ENCODE assay signal across 7 mouse cellular contexts in the genomic region with DNA sequence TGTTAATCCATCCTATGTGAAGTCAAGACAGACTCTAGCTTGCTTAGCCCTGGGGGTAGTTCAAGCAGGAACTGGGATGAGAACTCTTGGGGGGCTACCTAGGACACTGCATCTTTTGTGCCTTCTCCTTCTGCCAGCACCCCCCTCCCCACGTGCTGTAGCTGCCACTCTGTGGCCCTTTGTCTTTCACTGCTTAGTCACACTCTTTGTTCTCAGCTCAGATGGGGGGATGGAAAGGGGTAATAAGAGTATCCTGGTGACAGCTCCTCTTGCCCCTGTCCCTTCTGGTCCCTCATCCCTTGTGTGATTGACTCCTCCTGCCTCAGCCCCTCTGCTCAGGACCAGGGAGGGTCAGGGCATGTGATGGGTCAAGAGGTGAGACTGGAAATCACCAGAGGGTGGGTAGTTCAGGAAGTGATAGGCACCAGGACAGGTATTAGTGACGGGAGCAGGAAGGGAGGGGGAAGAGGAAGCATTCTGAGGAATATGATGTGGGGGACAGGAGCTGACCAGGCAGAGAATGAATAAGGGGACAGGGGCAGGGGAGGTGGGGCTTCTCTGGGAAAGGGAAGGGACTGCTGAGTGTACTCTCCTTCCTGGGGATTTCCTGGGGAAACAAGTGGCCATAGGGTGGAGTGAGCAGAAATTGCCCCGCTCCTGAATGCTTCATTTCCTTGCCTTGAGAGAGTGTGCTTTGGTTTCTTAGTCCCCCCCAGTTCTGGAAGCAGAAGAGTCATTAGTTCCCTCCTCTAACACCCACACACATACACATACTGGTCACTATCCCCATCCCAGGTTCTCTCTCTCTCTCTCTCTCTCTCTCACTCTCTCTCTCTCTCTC. TPM values are rescaled to one million over a fixed set of nuclear protein-coding genes. Genes with fewer than 3 reads are reported as not detected.
DNase-seq lines count a peak whose midpoint lies in the region; ATAC-seq lines count a peak whose summit lies in the region.

No protein-coding gene starts in this region.

- DNase-seq in kidney, adult 8-10 months = no peak
- DNase-seq in Muller cell, postnatal 12 days (ENCODE audit: inconsistent ontology term) = peak; percentile 77
- DNase-seq in liver, embryonic 13.5 days = no peak
- DNase-seq in adrenal gland, adult 8-10 months = no peak

- WGBS in kidney, embryonic 16.5 days = 35% methylated on average over 3 of the region's 3 CpGs
- WGBS in heart, embryonic 12.5 days = 37% methylated on average over 3 of the region's 3 CpGs
- WGBS in liver, embryonic 13.5 days (ENCODE audit: insufficient replicate concordance) = 36% methylated on average over 3 of the region's 3 CpGs

- H3K9ac ChIP-seq in kidney, embryonic 16.5 days (replicated peaks; ENCODE audit: low read length) = no peak overlapping the region
- H3K9ac ChIP-seq in heart, embryonic 12.5 days = no peak overlapping the region
- H3K9ac ChIP-seq in liver, embryonic 13.5 days = peak overlapping the region; percentile 90; the same call in 1 of the 2 replicates

- no peak for ATAC-seq in kidney, embryonic 16.5 days (ENCODE audit: low FRiP score, low TSS enrichment)
- no peak; the same call in 1 of the 2 replicates for ATAC-seq in heart, embryonic 12.5 days (ENCODE audit: insufficient number of reproducible peaks, low FRiP score)
- no peak for ATAC-seq in liver, embryonic 13.5 days (ENCODE audit: low read depth)
- no peak for ATAC-seq in megakaryocyte-erythroid progenitor cell, adult 5-6 weeks (replicated peaks; ENCODE audit: low FRiP score, low TSS enrichment, poor library complexity, severe bottlenecking)

- H3K4me3 ChIP-seq in kidney, embryonic 16.5 days (ENCODE audit: low read length) = no peak overlapping the region
- H3K4me3 ChIP-seq in heart, embryonic 12.5 days = no peak overlapping the region
- H3K4me3 ChIP-seq in liver, embryonic 13.5 days (replicated peaks) = no peak overlapping the region

- no peaks in the 10 kb centered on the region for H3K27me3 ChIP-seq in kidney, embryonic 16.5 days (ENCODE audit: insufficient read depth, low read length)
- H3K27me3 ChIP-seq in heart, embryonic 12.5 days (replicated peaks) = 0 out of 2 replicates have a peak, but pooled peaks cover 7% of the 10 kb centered on the region
- H3K27me3 ChIP-seq in liver, embryonic 13.5 days = peaks cover 46% of the 10 kb centered on the region

- no peaks in the 10 kb centered on the region for H3K9me3 ChIP-seq in kidney, embryonic 16.5 days (ENCODE audit: low read length)
- no peaks in the 10 kb centered on the region for H3K9me3 ChIP-seq in heart, embryonic 12.5 days (replicated peaks)
- H3K9me3 ChIP-seq in liver, embryonic 13.5 days (replicated peaks) = no peaks in the 10 kb centered on the region

- H3K4me1 ChIP-seq in kidney, embryonic 16.5 days (ENCODE audit: insufficient read depth, low read length) = peaks cover 65% of the 10 kb centered on the region
- H3K4me1 ChIP-seq in heart, embryonic 12.5 days (replicated peaks) = peaks cover 58% of the 10 kb centered on the region
- peaks cover 50% of the 10 kb centered on the region for H3K4me1 ChIP-seq in liver, embryonic 13.5 days (replicated peaks)

- peak overlapping the region; percentile 95 for H3K27ac ChIP-seq in kidney, embryonic 16.5 days (ENCODE audit: low read length)
- peak overlapping the region; percentile 85 for H3K27ac ChIP-seq in heart, embryonic 12.5 days (ENCODE audit: poor library complexity, severe bottlenecking)
- peak overlapping the region; percentile 84; the same call in 1 of the 2 replicates for H3K27ac ChIP-seq in liver, embryonic 13.5 days

- H3K36me3 ChIP-seq in kidney, embryonic 16.5 days (ENCODE audit: insufficient read depth, low read length) = peaks cover 17% of the 10 kb centered on the region
- peaks cover 17% of the 10 kb centered on the region for H3K36me3 ChIP-seq in heart, embryonic 12.5 days
- H3K36me3 ChIP-seq in liver, embryonic 13.5 days = peaks cover 20% of the 10 kb centered on the region

- no peak overlapping the region for H3K4me2 ChIP-seq in kidney, embryonic 16.5 days (replicated peaks; ENCODE audit: low read depth, low read length)
- peak overlapping the region; percentile 83 for H3K4me2 ChIP-seq in heart, embryonic 12.5 days
- peak overlapping the region; percentile 88 for H3K4me2 ChIP-seq in liver, embryonic 13.5 days

RNA-seq across cellular contexts. Expression of gene Adamts4, which starts 1.6 kb away (rescaled TPM):
- polyA plus RNA-seq in kidney, embryonic 16.5 days (2015; fragmentation: Nextera tagmentation; extraction: Ambion mirVana) = 13.4 and 15.2 TPM in 2 replicates
- polyA plus RNA-seq in heart, embryonic 12.5 days (2016; fragmentation: Nextera tagmentation; extraction: Ambion mirVana) = 2.2 and 3.1 TPM in 2 replicates
- 0.43 and 0.46 TPM in 2 replicates for polyA plus RNA-seq in liver, embryonic 13.5 days (2015; fragmentation: Nextera tagmentation; extraction: Ambion mirVana)
- under 1 TPM; 0.46 to 0.80 (median 0.60) TPM for total RNA-seq in adrenal gland, adult 8-10 months (2022)
- 0.11 TPM in 1 of 2 replicates, not detected in the other for total RNA-seq in megakaryocyte-erythroid progenitor cell, adult 5-6 weeks (2014; fragmentation: Nextera tagmentation)
- total RNA-seq in megakaryocyte-erythroid progenitor cell, adult 5-6 weeks (2017) = not detected in 2 replicates

RNA-seq across cellular contexts. Expression of gene Ndufs2, which starts 2.6 kb away (rescaled TPM):
- 311 and 368 TPM in 2 replicates for polyA plus RNA-seq in kidney, embryonic 16.5 days (2015; fragmentation: Nextera tagmentation; extraction: Ambion mirVana)
- polyA plus RNA-seq in heart, embryonic 12.5 days (2016; fragmentation: Nextera tagmentation; extraction: Ambion mirVana) = 443 and 471 TPM in 2 replicates
- polyA plus RNA-seq in liver, embryonic 13.5 days (2015; fragmentation: Nextera tagmentation; extraction: Ambion mirVana) = 152 and 167 TPM in 2 replicates
- 100 to 1,000 TPM; 609 to 713 (median 672) TPM for total RNA-seq in adrenal gland, adult 8-10 months (2022)
- total RNA-seq in megakaryocyte-erythroid progenitor cell, adult 5-6 weeks (2014; fragmentation: Nextera tagmentation) = 273 and 313 TPM in 2 replicates
- total RNA-seq in megakaryocyte-erythroid progenitor cell, adult 5-6 weeks (2017) = 280 and 331 TPM in 2 replicates

RNA-seq across cellular contexts. Expression of gene Fcer1g, which starts 14.4 kb away (rescaled TPM):
- polyA plus RNA-seq in kidney, embryonic 16.5 days (2015; fragmentation: Nextera tagmentation; extraction: Ambion mirVana) = 35.0 and 37.2 TPM in 2 replicates
- polyA plus RNA-seq in heart, embryonic 12.5 days (2016; fragmentation: Nextera tagmentation; extraction: Ambion mirVana) = 15.3 and 16.4 TPM in 2 replicates
- polyA plus RNA-seq in liver, embryonic 13.5 days (2015; fragmentation: Nextera tagmentation; extraction: Ambion mirVana) = 68.2 and 69.6 TPM in 2 replicates
- 10 to 100 TPM; 21.8 to 34.4 (median 28.3) TPM for total RNA-seq in adrenal gland, adult 8-10 months (2022)
- total RNA-seq in megakaryocyte-erythroid progenitor cell, adult 5-6 weeks (2014; fragmentation: Nextera tagmentation) = 3.7 and 9.1 TPM in 2 replicates
- 11.9 and 14.3 TPM in 2 replicates for total RNA-seq in megakaryocyte-erythroid progenitor cell, adult 5-6 weeks (2017)

RNA-seq across cellular contexts. Expression of gene B4galt3, which starts 21.5 kb away (rescaled TPM):
- polyA plus RNA-seq in kidney, embryonic 16.5 days (2015; fragmentation: Nextera tagmentation; extraction: Ambion mirVana) = 92.2 and 99.1 TPM in 2 replicates
- 49.5 and 56.1 TPM in 2 replicates for polyA plus RNA-seq in heart, embryonic 12.5 days (2016; fragmentation: Nextera tagmentation; extraction: Ambion mirVana)
- 24.9 and 26.5 TPM in 2 replicates for polyA plus RNA-seq in liver, embryonic 13.5 days (2015; fragmentation: Nextera tagmentation; extraction: Ambion mirVana)
- 10 to 100 TPM; 28.5 to 44.8 (median 43.0) TPM for total RNA-seq in adrenal gland, adult 8-10 months (2022)
- 34.5 and 55.7 TPM in 2 replicates for total RNA-seq in megakaryocyte-erythroid progenitor cell, adult 5-6 weeks (2014; fragmentation: Nextera tagmentation)
- total RNA-seq in megakaryocyte-erythroid progenitor cell, adult 5-6 weeks (2017) = 15.2 and 24.0 TPM in 2 replicates

RNA-seq across cellular contexts. Expression of gene Apoa2, which starts 23.8 kb away (rescaled TPM):
- 22.4 and 32.2 TPM in 2 replicates for polyA plus RNA-seq in kidney, embryonic 16.5 days (2015; fragmentation: Nextera tagmentation; extraction: Ambion mirVana)
- 10.7 and 46.5 TPM in 2 replicates for polyA plus RNA-seq in heart, embryonic 12.5 days (2016; fragmentation: Nextera tagmentation; extraction: Ambion mirVana)
- 3,578 and 3,897 TPM in 2 replicates for polyA plus RNA-seq in liver, embryonic 13.5 days (2015; fragmentation: Nextera tagmentation; extraction: Ambion mirVana)
- 1 to 10 TPM; 2.0 to 6.4 (median 4.3) TPM for total RNA-seq in adrenal gland, adult 8-10 months (2022)
- total RNA-seq in megakaryocyte-erythroid progenitor cell, adult 5-6 weeks (2014; fragmentation: Nextera tagmentation) = 3.8 TPM in 1 of 2 replicates, not detected in the other
- not detected in 2 replicates for total RNA-seq in megakaryocyte-erythroid progenitor cell, adult 5-6 weeks (2017)
